Mouse (Mus musculus): ENCODE results near the gene Ahnak. TPM values are rescaled to one million over a fixed set of nuclear protein-coding genes. Genes with fewer than 3 reads are reported as not detected.

Ahnak gene
- polyA plus RNA-seq, 1 experiment from 2014 or later = 3.0 TPM

- no peak for ATAC-seq (ENCODE audit: insufficient read depth)
- Histone ChIP-seq H3K4me1 (replicated peaks) (peaks cover 57% of the 10 kb centered on the region), H3K27ac (replicated peaks) (no peak overlapping the region), H3K36me3 (replicated peaks) (no peaks in the 10 kb centered on the region), H3K27me3 (peaks cover 68% of the 10 kb centered on the region), H3K9me3 (replicated peaks) (no peaks in the 10 kb centered on the region), H3K4me2 (no peak overlapping the region), H3K4me3 (replicated peaks) (no peak overlapping the region), H3K9ac (no peak overlapping the region)
- 46% methylated on average over 2 of the region's 2 CpGs for WGBS (ENCODE audit: insufficient replicate concordance)
Measured at GRCm38 (mm10) chr19:8987816-8988215, 1.3 kb upstream of the Ahnak start.

DNA sequence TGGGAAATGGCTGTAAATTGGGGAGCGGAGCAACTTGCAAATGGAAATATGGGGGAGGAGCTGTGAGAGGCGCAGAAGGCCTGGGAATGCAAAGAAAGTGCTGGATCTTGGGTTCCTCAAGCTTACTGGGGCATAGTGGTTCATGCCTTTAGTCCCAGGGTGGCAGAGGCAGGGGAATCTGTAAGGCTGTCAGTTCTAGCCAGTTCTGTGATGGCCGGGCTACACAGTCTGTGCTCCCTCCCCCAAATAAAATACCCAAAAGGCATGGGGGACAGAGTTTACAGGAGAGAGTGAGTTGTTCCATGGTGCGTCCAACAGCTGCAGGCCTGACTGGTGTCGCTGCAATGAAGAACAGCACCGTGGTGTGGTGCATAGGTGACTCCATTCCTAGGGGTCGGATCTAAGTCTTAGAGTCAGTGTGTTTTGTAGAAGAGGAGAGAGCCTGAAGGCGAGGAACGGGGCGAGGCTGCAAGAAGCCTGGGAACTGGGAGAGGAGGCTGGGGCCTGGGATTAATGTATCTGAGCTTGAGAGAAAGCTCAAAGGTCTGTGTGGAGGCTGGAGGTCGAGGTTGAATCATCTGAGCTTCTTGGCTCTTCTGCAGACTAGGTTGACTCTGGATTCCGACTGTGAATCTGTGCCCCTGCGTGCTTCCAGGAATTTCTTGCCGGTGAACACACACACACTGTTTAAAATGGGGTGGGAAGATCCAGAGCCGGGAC lies 578 bp upstream of the Ahnak start:
- Histone ChIP-seq H3K9me3 (replicated peaks) (no peaks in the 10 kb centered on the region), H3K4me1 (replicated peaks) (peaks cover 57% of the 10 kb centered on the region), H3K9ac (no peak overlapping the region), H3K27ac (replicated peaks) (0 out of 2 replicates have a peak overlapping the region, but pooled peaks have one; percentile 9), H3K4me2 (peak overlapping the region; percentile 80), H3K4me3 (replicated peaks) (peak overlapping the region; percentile 59), H3K36me3 (replicated peaks) (no peaks in the 10 kb centered on the region), H3K27me3 (peaks cover 68% of the 10 kb centered on the region)
- 36% methylated on average over 15 of the region's 15 CpGs for whole genome bisulfite sequencing (ENCODE audit: insufficient replicate concordance)
- ATAC-seq (ENCODE audit: insufficient read depth) = no peak

DNA sequence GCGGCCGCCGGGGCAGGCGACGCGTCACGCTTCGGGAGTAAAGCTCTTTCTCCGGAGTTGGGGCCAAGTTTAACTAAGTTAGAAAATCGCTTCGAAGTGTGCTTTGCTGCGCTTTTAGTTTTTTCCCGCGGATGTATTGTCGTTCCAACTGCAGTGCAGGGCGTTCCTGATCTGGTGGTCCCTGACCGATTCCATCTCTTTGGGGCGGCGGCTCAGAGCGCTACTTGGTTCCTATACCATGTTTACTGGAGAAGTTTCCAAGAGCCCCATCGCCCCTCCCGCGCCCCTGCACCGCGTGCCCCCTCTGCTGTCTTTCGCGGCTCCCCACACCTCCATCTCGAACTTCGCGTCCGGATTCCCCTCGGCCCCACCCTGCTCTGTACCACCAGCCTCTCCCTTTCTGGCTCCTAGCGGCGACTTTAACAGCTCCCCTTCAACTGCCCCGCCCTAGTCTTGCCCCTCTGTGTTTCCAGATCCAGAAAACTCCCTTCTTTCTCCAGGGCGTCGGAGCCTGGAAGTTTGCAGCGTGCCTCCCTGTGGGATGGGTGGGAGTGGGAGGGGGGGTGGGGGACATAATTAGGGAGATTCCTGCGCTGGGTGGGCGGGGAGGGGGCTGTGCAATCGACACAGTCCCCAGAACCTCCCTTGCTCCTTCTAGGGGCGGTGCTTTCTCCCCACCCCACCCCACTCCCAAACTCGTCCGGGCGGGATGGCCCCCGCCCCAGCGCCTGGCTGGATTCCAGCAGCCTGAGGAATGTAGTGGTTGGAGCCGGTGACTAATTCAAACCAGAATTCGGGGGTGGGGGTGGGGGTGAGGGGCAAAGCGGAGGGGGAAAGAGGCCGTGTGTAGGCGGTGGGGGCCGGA lies 715 bp downstream of the Ahnak start:
- WGBS (ENCODE audit: insufficient replicate concordance) = under 1% methylated on average over 53 of the region's 53 CpGs
- Histone ChIP-seq H3K27ac (replicated peaks) (0 out of 2 replicates have a peak overlapping the region, but pooled peaks have one; percentile 38), H3K36me3 (replicated peaks) (no peaks in the 10 kb centered on the region), H3K4me2 (peak overlapping the region; percentile 80), H3K27me3 (peaks cover 65% of the 10 kb centered on the region), H3K9ac (peak overlapping the region; percentile 51), H3K9me3 (replicated peaks) (no peaks in the 10 kb centered on the region), H3K4me1 (replicated peaks) (peaks cover 51% of the 10 kb centered on the region), H3K4me3 (replicated peaks) (peak overlapping the region; percentile 59)
- ATAC-seq (ENCODE audit: insufficient read depth) = no peak

- peak overlapping the region; percentile 80 for H3K4me2 ChIP-seq
- no peaks in the 10 kb centered on the region for H3K36me3 ChIP-seq (replicated peaks)
- H3K4me3 ChIP-seq (replicated peaks) = peak overlapping the region; percentile 59
- H3K4me1 ChIP-seq (replicated peaks) = peaks cover 51% of the 10 kb centered on the region
- ATAC-seq (ENCODE audit: insufficient read depth) = no peak
- peaks cover 65% of the 10 kb centered on the region for H3K27me3 ChIP-seq
- H3K9ac ChIP-seq = no peak overlapping the region; the same call in 1 of the 2 replicates
- WGBS (ENCODE audit: insufficient replicate concordance) = 25% methylated on average over 15 of the region's 15 CpGs
- no peaks in the 10 kb centered on the region for H3K9me3 ChIP-seq (replicated peaks)
- H3K27ac ChIP-seq (replicated peaks) = no peak overlapping the region
Measured at GRCm38 (mm10) chr19:8990432-8991102, 1.5 kb downstream of the Ahnak start.

DNA sequence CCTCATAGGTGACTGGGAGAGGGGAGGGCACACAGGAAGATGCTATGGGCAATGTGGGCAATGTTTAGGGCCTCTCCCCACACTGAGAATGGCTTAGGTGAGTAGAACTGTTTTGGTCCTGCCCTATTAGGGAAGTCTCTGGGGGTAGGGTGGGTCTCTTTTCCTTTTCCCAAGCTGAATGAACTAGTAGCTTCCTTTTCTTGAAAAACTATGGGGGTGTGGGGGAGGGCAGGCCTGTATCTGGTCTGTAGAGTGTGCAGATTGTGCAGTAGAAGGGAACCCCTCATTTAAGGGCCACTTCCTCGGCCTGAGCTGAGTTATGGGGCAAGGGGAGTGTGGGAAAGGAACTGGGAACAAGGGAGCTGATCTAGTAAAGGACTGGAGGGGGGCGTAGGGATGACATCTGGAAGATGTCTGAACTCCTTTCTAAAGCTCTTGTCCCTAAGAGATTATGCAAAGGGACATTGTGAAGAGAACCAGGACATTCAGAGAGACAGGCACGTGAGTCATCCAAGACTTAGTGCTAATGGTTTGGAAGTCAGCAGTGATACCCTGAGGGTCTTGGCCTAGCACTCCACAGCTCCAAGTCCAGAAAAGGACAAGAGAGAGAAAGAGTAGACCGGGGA lies 2.3 kb downstream of the Ahnak start:
- 50% methylated on average over 4 of the region's 4 CpGs for WGBS (ENCODE audit: insufficient replicate concordance)
- H3K4me3 ChIP-seq (replicated peaks) = peak overlapping the region; percentile 2; the same call in 1 of the 2 replicates

GRCm38 (mm10) chr19:8991871-8992735 lies 3.0 kb downstream of the Ahnak start:
- 0 out of 2 replicates have a peak overlapping the region, but pooled peaks have one; percentile 4 for H3K4me2 ChIP-seq
- ATAC-seq (ENCODE audit: insufficient read depth) = no peak
- WGBS (ENCODE audit: insufficient replicate concordance) = 63% methylated on average over 13 of the region's 13 CpGs
- no peak overlapping the region for H3K4me3 ChIP-seq (replicated peaks)
- H3K9me3 ChIP-seq (replicated peaks) = no peaks in the 10 kb centered on the region
- H3K27ac ChIP-seq (replicated peaks) = no peak overlapping the region
- H3K9ac ChIP-seq = no peak overlapping the region
- H3K27me3 ChIP-seq = peaks cover 52% of the 10 kb centered on the region
- H3K36me3 ChIP-seq (replicated peaks) = no peaks in the 10 kb centered on the region
- peaks cover 46% of the 10 kb centered on the region for H3K4me1 ChIP-seq (replicated peaks)

More for the DNA sequence above, 2.3 kb downstream of the Ahnak start:
- Histone ChIP-seq H3K4me1 (replicated peaks) (peaks cover 45% of the 10 kb centered on the region), H3K27me3 (peaks cover 60% of the 10 kb centered on the region), H3K9ac (no peak overlapping the region), H3K4me2 (peak overlapping the region; percentile 4; the same call in 1 of the 2 replicates), H3K36me3 (replicated peaks) (no peaks in the 10 kb centered on the region), H3K9me3 (replicated peaks) (no peaks in the 10 kb centered on the region), H3K27ac (replicated peaks) (no peak overlapping the region)
- no peak for ATAC-seq (ENCODE audit: insufficient read depth)

DNA sequence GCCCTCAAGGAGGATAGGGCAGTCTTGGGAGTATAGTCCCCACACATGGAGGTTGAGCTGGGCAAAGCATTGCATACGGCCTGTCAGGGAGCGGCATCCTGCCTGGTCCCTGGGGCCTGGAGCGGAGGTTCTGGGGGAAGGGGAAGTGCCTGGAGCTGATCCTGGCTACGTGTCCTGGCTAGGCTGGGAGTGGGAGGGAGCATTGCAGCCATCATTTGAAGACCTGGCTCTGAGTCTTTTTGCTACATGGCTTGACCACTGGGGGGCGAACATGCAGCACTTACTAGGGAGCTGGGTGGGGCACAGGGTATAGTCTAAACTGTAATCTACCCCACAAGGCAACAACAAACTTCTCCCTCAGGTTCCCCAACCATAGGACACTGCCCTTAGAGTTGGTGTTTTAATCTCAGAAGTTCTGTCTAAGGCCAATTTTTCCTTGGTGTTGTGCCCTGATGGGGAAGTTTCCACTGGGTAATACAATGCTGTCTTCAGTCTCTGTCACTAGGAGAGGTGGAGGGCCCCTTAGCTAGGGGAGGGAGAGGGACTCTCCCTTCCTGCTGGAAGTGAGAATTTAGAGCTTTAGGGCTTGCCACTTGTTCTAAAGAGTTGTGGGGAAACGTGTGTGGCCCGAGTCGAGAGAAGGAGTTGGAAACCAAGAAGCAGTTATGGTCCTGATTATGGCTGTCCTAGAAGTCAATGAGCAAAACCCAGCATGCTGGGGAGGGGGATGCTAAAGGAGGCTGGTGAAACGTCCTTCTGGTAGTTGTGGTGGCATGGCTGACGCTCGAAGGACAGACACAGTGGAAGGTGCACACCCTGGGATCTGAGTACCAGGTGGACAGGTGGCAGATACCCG lies 3.9 kb downstream of the Ahnak start:
- Histone ChIP-seq H3K27me3 (peaks cover 43% of the 10 kb centered on the region), H3K9me3 (replicated peaks) (no peaks in the 10 kb centered on the region), H3K9ac (no peak overlapping the region), H3K4me1 (replicated peaks) (peaks cover 53% of the 10 kb centered on the region), H3K4me2 (no peak overlapping the region), H3K36me3 (replicated peaks) (no peaks in the 10 kb centered on the region), H3K27ac (replicated peaks) (no peak overlapping the region), H3K4me3 (replicated peaks) (no peak overlapping the region)
- WGBS (ENCODE audit: insufficient replicate concordance) = 16% methylated on average over 12 of the region's 12 CpGs
- ATAC-seq (ENCODE audit: insufficient read depth) = no peak

DNA sequence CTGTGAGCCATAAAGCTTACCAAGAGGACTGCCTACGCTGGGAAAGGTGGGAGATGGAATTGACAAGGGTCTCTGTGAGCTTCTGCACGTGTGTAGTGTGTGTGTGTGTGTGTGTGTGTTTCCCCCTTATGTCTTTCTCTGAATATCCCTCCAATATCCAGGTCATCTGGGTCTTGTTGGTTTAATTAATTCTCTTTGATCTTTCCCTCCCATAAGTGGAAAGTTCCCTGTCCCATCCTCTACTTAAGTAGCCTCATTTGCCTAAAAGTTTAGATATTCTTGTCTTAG lies 4.5 kb downstream of the Ahnak start:
- H3K4me3 ChIP-seq (replicated peaks) = no peak overlapping the region
- H3K9ac ChIP-seq = no peak overlapping the region
- H3K36me3 ChIP-seq (replicated peaks) = no peaks in the 10 kb centered on the region
- 37% methylated on average over 2 of the region's 2 CpGs for WGBS (ENCODE audit: insufficient replicate concordance)
- no peak overlapping the region for H3K4me2 ChIP-seq
- peaks cover 53% of the 10 kb centered on the region for H3K4me1 ChIP-seq (replicated peaks)
- H3K27me3 ChIP-seq = peaks cover 38% of the 10 kb centered on the region
- H3K27ac ChIP-seq (replicated peaks) = no peak overlapping the region
- H3K9me3 ChIP-seq (replicated peaks) = no peaks in the 10 kb centered on the region
- ATAC-seq (ENCODE audit: insufficient read depth) = no peak

DNA sequence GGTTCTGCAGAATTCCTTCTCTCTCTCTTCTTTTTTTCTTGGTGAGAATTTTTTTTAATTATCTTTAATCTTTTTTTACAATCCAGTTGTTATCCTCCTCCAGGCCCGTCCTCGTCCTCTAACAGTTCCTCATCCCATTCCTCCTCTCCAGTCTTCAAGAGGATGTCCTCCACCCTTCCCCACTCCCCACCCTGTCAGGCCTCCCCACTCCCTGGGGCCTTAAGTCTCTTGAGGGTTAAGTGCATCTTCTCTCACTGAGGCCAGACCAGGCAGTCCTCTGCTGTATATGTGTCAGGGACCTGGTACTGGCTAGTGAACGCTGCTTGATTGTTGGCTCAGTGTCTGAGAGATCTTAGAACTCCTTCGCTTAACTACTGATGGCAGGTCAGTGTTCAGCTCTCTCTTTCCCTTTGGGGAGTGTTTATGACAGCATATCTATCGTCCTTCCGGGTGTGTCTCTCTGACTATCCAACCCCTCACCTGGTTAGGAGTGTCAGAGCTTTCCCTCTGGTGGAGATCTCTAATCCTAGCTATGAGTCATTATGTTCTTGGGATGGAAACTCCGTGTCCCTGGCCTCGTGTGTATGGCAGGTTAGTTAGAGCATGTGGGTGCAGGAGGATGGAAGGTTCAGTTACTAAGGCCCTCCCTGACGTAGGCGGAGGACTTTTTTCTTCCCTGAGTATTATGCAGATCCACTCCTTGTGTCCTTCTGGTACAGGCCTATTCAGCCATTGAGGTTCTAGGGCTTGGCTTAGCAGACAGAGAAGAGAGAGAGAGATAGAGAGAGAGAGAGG lies 5.9 kb downstream of the Ahnak start:
- Histone ChIP-seq H3K9me3 (replicated peaks) (no peaks in the 10 kb centered on the region), H3K36me3 (replicated peaks) (no peaks in the 10 kb centered on the region), H3K4me1 (replicated peaks) (peaks cover 44% of the 10 kb centered on the region), H3K27ac (replicated peaks) (no peak overlapping the region), H3K4me2 (no peak overlapping the region), H3K27me3 (peaks cover 23% of the 10 kb centered on the region), H3K4me3 (replicated peaks) (no peak overlapping the region), H3K9ac (no peak overlapping the region)
- 59% methylated on average over 10 of the region's 10 CpGs for WGBS (ENCODE audit: insufficient replicate concordance)
- no peak for ATAC-seq (ENCODE audit: insufficient read depth)

Measured in liver, embryonic 15.5 days (tissue).